Mouse (Mus musculus) liver, postnatal 0 days (tissue): ENCODE data around the gene Rwdd3.

Experiments used
- CTCF ChIP-seq: sonication (generic); IDR thresholded peaks from 2 replicates; pipeline ENCODE4 v1.5.1; 2016; ENCODE audit warnings: antibody characterized with exemption, low read depth
- EP300 ChIP-seq: IDR thresholded peaks from 2 replicates; pipeline ENCODE4 v1.6.1; 2016; ENCODE audit warnings: antibody characterized with exemption, low read depth, mild to moderate bottlenecking

- TF ChIP-seq CTCF = no peak
- TF ChIP-seq EP300 = no peak
Observed at GRCm38 (mm10) chr3:121157546-121158330, 13.8 kb downstream of the Rwdd3 start.
